Mouse (Mus musculus) liver, adult 2 months (tissue): ENCODE data around the gene Klhl22. TPM values are rescaled to one million over a fixed set of nuclear protein-coding genes. Genes with fewer than 3 reads are reported as not detected.
A peak's percentile ranks its signal among the peaks of the same experiment; 100 is the strongest.

Experiments used
- DNase-seq: peaks from one replicate; pipeline ENCODE4 v3.0.0-alpha.2; 2011; ENCODE audit warnings: low read depth, low spot score; ENCODE audit errors: extremely low read depth
- H3K27ac ChIP-seq: fragments of 200-500 bp; replicated peaks from 2 replicates; pipeline ENCODE4 v1.5.1; 2012; ENCODE audit warnings: low read depth, mild to moderate bottlenecking, control low read depth, inconsistent platforms, low read length; ENCODE audit not compliant: insufficient read depth
- H3K27me3 ChIP-seq: fragments of 200-500 bp; 2 replicates; pipeline ENCODE4 v1.6.1; 2012; ENCODE audit warnings: mild to moderate bottlenecking, moderate library complexity, low read length, inconsistent platforms; ENCODE audit not compliant: control insufficient read depth, insufficient read depth
- H3K36me3 ChIP-seq: fragments of 200-500 bp; 2 replicates; pipeline ENCODE4 v1.6.1; 2012; ENCODE audit warnings: low read length, inconsistent platforms; ENCODE audit not compliant: control insufficient read depth, insufficient read depth
- H3K4me1 ChIP-seq: fragments of 200-500 bp; 2 replicates; pipeline ENCODE4 v1.6.1; 2011; ENCODE audit warnings: low read length; ENCODE audit not compliant: control insufficient read depth, insufficient read depth
- H3K4me3 ChIP-seq: fragments of 200-500 bp; 2 replicates; pipeline ENCODE4 v1.5.1; 2011; ENCODE audit warnings: low read depth, mild to moderate bottlenecking, control low read depth, low read length, moderate library complexity; ENCODE audit not compliant: insufficient read depth
- H3K79me2 ChIP-seq: fragments of 200-500 bp; 2 replicates; pipeline ENCODE4 v1.6.1; 2012; ENCODE audit warnings: inconsistent platforms, mild to moderate bottlenecking, low read length, moderate library complexity; ENCODE audit not compliant: control insufficient read depth, insufficient read depth
- H3K9ac ChIP-seq: fragments of 200-500 bp; 2 replicates; pipeline ENCODE4 v1.6.1; 2012; ENCODE audit warnings: low read depth, mild to moderate bottlenecking, control low read depth, inconsistent platforms, low read length
- CTCF ChIP-seq: fragments of 200-500 bp; IDR thresholded peaks from 2 replicates; pipeline ENCODE4 v1.5.1; 2011; ENCODE audit warnings: low read depth, low read length, control low read depth
- POLR2A ChIP-seq: fragments of 200-500 bp; IDR thresholded peaks from 2 replicates; pipeline ENCODE4 v1.6.1; 2011; ENCODE audit warnings: low read length, control low read depth; ENCODE audit not compliant: insufficient read depth; ENCODE audit errors: extremely low read depth
- WGBS: fragments of 180-500 bp; shearing (Covaris S2); methylation state at CpG from one replicate; pipeline ENCODE4 v1.1.7; 2018; 5-methylcytosine and 5-hydroxymethylcytosine counted together
- polyA plus RNA-seq: library from polyadenylated mRNA; depleted of rRNA; stranded (reverse); fragments of >200 nt; gene quantifications from 2 replicates; pipeline ENCODE4 v1.2.3, GENCODE M21; 2012
- total RNA-seq: library from RNA; depleted of rRNA; stranded (reverse); fragments of >200 nt; gene quantifications from 2 replicates; pipeline ENCODE4 v1.2.3, GENCODE M21; 2014

Klhl22 gene
- total and polyA plus RNA-seq, 2 experiments = 10.2 to 28.2 TPM

DNA sequence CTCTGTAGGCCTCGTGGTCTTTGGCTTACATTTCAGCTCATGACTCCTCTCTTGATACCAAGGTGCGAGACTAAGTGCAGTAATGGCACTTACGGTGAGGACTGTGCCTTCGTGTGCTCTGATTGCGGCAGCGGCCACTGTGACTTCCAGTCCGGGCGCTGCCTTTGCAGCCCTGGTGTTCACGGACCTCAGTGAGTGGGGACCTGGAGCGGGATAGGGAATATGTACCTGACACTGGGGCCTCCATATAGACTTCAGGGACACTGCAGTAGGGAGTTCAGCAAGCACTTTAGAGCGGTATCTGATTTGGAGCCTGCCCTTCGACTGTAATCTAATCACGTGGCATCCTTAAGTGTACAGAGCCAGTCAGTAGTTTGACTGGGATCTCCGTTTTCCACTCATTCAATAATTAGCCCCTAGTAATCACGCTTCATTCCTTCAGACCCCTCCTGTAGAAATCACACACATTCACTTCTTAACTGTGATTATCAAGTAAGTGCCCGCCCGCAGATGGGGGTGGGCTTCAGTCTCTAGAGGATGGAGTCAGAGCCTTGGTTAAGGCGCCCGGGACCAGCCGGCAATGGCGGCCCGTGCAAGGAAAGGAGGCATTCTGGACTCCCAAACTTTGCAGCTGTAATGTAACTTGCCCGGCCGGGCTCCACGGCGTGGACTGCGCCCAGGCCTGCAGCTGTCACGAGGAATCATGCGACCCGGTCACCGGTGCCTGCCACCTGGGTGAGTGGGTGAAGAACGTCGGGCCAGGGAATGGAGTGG lies 44.4 kb downstream of the Klhl22 start:
- WGBS = 28% methylated on average over 33 of the region's 33 CpGs
- TF ChIP-seq CTCF = no peak
- TF ChIP-seq POLR2A = no peak

GRCm38 (mm10) chr16:17804449-17804912 lies 45.1 kb downstream of the Klhl22 start:
- H3K4me3 ChIP-seq = peak overlapping the region; percentile 46; the same call in 1 of the 2 replicates
- H3K4me1 ChIP-seq = peaks cover 14% of the 10 kb centered on the region
- TF ChIP-seq POLR2A = no peak
- no peak for DNase-seq
- WGBS = 8% methylated on average over 33 of the region's 33 CpGs
- H3K27me3 ChIP-seq = peaks cover 45% of the 10 kb centered on the region
- no peaks in the 10 kb centered on the region for H3K36me3 ChIP-seq
- no peaks in the 10 kb centered on the region for H3K79me2 ChIP-seq
- no peak overlapping the region for H3K27ac ChIP-seq
- no peak overlapping the region for H3K9ac ChIP-seq

More for the DNA sequence above, 44.4 kb downstream of the Klhl22 start:
- H3K4me1 ChIP-seq = peaks cover 14% of the 10 kb centered on the region
- peak overlapping the region; percentile 46; the same call in 1 of the 2 replicates for H3K4me3 ChIP-seq
- H3K79me2 ChIP-seq = no peaks in the 10 kb centered on the region
- H3K36me3 ChIP-seq = no peaks in the 10 kb centered on the region
- no peak overlapping the region for H3K27ac ChIP-seq
- H3K9ac ChIP-seq = no peak overlapping the region
- peaks cover 45% of the 10 kb centered on the region for H3K27me3 ChIP-seq
- no peak for DNase-seq

GRCm38 (mm10) chr16:17804982-17805381 lies 45.6 kb downstream of the Klhl22 start:
- no peak for TF ChIP-seq POLR2A
- TF ChIP-seq CTCF = no peak
- Histone ChIP-seq H3K79me2 (no peaks in the 10 kb centered on the region), H3K27ac (no peak overlapping the region), H3K4me3 (no peak overlapping the region), H3K9ac (no peak overlapping the region), H3K36me3 (no peaks in the 10 kb centered on the region), H3K27me3 (peaks cover 45% of the 10 kb centered on the region), H3K4me1 (peaks cover 14% of the 10 kb centered on the region)
- no peak for DNase-seq
- WGBS = 42% methylated on average over 7 of the region's 7 CpGs

GRCm38 (mm10) chr16:17806581-17807191 lies 47.3 kb downstream of the Klhl22 start:
- Histone ChIP-seq H3K36me3 (no peaks in the 10 kb centered on the region), H3K4me3 (peak overlapping the region; percentile 50; the same call in 1 of the 2 replicates), H3K27me3 (peaks cover 45% of the 10 kb centered on the region), H3K4me1 (peaks cover 14% of the 10 kb centered on the region), H3K9ac (peak overlapping the region; percentile 44), H3K27ac (no peak overlapping the region), H3K79me2 (no peaks in the 10 kb centered on the region)
- no peak for TF ChIP-seq POLR2A
- no peak for TF ChIP-seq CTCF
- DNase-seq = no peak
- 8% methylated on average over 47 of the region's 50 CpGs for WGBS

DNA sequence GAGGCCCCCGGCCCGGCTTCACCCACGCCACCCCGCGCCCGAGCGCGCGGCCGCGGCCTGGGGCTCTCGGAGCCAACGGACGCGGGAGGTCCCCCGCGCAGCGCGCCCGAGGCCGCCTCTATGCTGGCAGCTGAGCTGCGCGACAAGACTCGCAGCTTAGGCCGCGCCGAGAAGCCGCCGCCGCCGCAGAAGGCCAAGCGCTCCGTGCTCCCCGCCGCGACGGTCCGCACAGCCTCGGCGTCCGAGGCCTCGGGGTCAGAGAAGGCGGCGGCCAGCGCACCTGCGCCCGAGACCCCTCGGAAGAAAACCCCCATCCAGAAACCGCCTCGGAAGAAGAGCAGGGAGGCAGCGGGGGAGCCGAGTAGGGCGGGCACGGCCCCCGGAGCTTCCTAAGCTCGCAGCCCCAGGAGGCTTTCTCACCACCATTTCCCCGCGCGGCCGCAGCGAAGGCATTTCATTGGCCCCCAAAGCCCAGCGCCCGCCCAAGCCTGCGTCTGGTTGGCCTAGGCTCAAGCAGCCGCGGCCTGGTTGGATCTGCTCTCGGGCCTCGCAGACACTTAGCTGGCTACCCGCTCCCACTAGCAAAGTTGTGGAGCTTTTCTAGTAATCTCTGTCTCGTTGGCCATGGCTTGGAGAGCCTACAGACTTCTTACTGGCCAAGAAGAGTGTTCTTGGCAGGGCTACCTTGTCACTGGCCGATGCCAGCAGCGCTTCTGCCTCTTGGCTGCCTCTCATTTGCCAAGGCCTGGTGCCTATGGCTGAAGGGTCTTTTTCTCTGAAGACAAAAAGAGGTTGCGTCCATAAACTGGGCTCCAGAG lies 48.0 kb downstream of the Klhl22 start:
- no peaks in the 10 kb centered on the region for H3K79me2 ChIP-seq
- H3K9ac ChIP-seq = peak overlapping the region; percentile 44
- H3K27ac ChIP-seq = no peak overlapping the region
- WGBS = 9% methylated on average over 72 of the region's 73 CpGs
- H3K36me3 ChIP-seq = no peaks in the 10 kb centered on the region
- DNase-seq = peak; percentile 33
- H3K4me1 ChIP-seq = peaks cover 14% of the 10 kb centered on the region
- H3K27me3 ChIP-seq = peaks cover 45% of the 10 kb centered on the region
- H3K4me3 ChIP-seq = peak overlapping the region; percentile 50; the same call in 1 of the 2 replicates
- no peak for TF ChIP-seq POLR2A
- no peak for TF ChIP-seq CTCF
